Mouse (Mus musculus) hindbrain, embryonic 10.5 days (tissue): Measurements from ENCODE around the gene 2610028H24Rik. TPM values are rescaled to one million over a fixed set of nuclear protein-coding genes. Genes with fewer than 3 reads are reported as not detected.

Experiments
- DNase-seq: peaks from one replicate; pipeline ENCODE4 v3.0.0-alpha.2; 2017; ENCODE audit warnings: low spot score
- H3K27ac ChIP-seq: fragments of 300-500 bp; sonication (generic); 2 replicates; pipeline ENCODE4 v1.5.1; 2016; ENCODE audit warnings: mild to moderate bottlenecking, moderate library complexity
- H3K27me3 ChIP-seq: fragments of 300-500 bp; sonication (generic); 2 replicates; pipeline ENCODE4 v1.6.1; 2016; ENCODE audit warnings: mild to moderate bottlenecking; ENCODE audit not compliant: poor library complexity, insufficient read depth, severe bottlenecking
- H3K36me3 ChIP-seq: fragments of 300-500 bp; sonication (generic); 2 replicates; pipeline ENCODE4 v1.6.1; 2016; ENCODE audit warnings: mild to moderate bottlenecking, moderate library complexity
- H3K4me1 ChIP-seq: fragments of 300-500 bp; sonication (generic); replicated peaks from 2 replicates; pipeline ENCODE4 v1.6.1; 2016; ENCODE audit warnings: mild to moderate bottlenecking
- H3K4me3 ChIP-seq: fragments of 300-500 bp; sonication (generic); 2 replicates; pipeline ENCODE4 v1.5.1; 2016; ENCODE audit warnings: mild to moderate bottlenecking, moderate library complexity
- H3K9me3 ChIP-seq: fragments of 300-500 bp; sonication (generic); 2 replicates; pipeline ENCODE4 v1.6.1; 2016; ENCODE audit warnings: mild to moderate bottlenecking, moderate library complexity
- WGBS: fragments of 180-500 bp; shearing (Covaris S2); methylation state at CpG from one replicate; pipeline ENCODE4 v1.1.7; 2016; 5-methylcytosine and 5-hydroxymethylcytosine counted together
- polyA plus RNA-seq: library from polyadenylated mRNA; unstranded; fragments of >200 nt; fragmentation: Nextera tagmentation; extraction: Ambion mirVana; gene quantifications from 2 replicates; pipeline ENCODE4 v1.2.1, GENCODE M21; 2016

2610028H24Rik gene
- polyA plus RNA-seq, 1 experiment from 2014 or later, result not detected

DNA sequence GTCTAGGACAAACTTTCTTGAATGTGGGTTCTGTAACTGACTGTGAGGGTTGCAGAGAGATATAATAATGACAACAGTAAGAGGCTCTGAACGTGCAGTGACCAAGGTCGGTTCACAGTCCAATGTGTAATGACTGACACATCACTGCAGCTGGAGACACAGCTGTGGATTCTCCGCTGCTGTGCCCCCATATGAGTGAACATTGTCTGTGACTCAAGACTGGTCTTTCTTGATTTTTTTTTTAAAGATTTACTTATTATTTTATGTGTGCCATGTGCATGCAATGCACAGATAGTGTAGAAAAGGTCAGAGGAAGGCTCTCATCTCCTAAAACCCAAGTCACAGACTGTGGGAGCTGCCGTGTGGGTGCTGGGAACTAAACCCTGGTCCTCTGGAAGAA lies 48.6 kb downstream of the 2610028H24Rik start:
- no peak overlapping the region for H3K27ac ChIP-seq
- peaks cover 95% of the 10 kb centered on the region for H3K36me3 ChIP-seq
- no peaks in the 10 kb centered on the region for H3K4me1 ChIP-seq
- no peaks in the 10 kb centered on the region for H3K27me3 ChIP-seq
- H3K9me3 ChIP-seq, result no peaks in the 10 kb centered on the region
- DNase-seq, result no peak
- no peak overlapping the region for H3K4me3 ChIP-seq
- 96% methylated on average over 4 of the region's 4 CpGs for WGBS

- Histone ChIP-seq H3K4me3 (no peak overlapping the region), H3K4me1 (no peaks in the 10 kb centered on the region), H3K27me3 (no peaks in the 10 kb centered on the region), H3K36me3 (peaks cover 91% of the 10 kb centered on the region), H3K27ac (no peak overlapping the region), H3K9me3 (no peaks in the 10 kb centered on the region)
- 92% methylated on average over 11 of the region's 11 CpGs for WGBS
- DNase-seq, result no peak
Measured at GRCm38 (mm10) chr10:76504271-76504943, 55.5 kb downstream of the 2610028H24Rik start.

GRCm38 (mm10) chr10:76505865-76506264 lies 57.0 kb downstream of the 2610028H24Rik start:
- H3K4me3 ChIP-seq, result no peak overlapping the region
- H3K36me3 ChIP-seq, result peaks cover 92% of the 10 kb centered on the region
- no peaks in the 10 kb centered on the region for H3K9me3 ChIP-seq
- DNase-seq, result no peak
- H3K27me3 ChIP-seq, result no peaks in the 10 kb centered on the region
- no peaks in the 10 kb centered on the region for H3K4me1 ChIP-seq
- 95% methylated on average over 7 of the region's 7 CpGs for WGBS
- no peak overlapping the region for H3K27ac ChIP-seq

Other genes with a start within 250 kb of the 2610028H24Rik start
- gene Prmt2, start 211.2 kb upstream of the 2610028H24Rik start, polyA plus RNA-seq, result 80.1 and 97.5 TPM in 2 replicates
- gene S100b, start 195.2 kb upstream of the 2610028H24Rik start, polyA plus RNA-seq, result not detected in 2 replicates
- gene Dip2a, start 103.8 kb upstream of the 2610028H24Rik start, polyA plus RNA-seq, result 6.0 and 8.2 TPM in 2 replicates
- not detected in 2 replicates for gene AC141477.1, start 8.6 kb upstream of the 2610028H24Rik start, polyA plus RNA-seq
- gene Pcnt, start 6.3 kb upstream of the 2610028H24Rik start, polyA plus RNA-seq, result 15.8 and 24.4 TPM in 2 replicates
- gene Mcm3ap, start 19.8 kb downstream of the 2610028H24Rik start, polyA plus RNA-seq, result 72.0 and 74.4 TPM in 2 replicates
- gene Ybey, start 20.0 kb downstream of the 2610028H24Rik start, polyA plus RNA-seq, result 8.7 and 10.1 TPM in 2 replicates
- gene Lss, start 82.5 kb downstream of the 2610028H24Rik start, polyA plus RNA-seq, result 56.1 and 60.3 TPM in 2 replicates
- gene Spatc1l, start 113.2 kb downstream of the 2610028H24Rik start, polyA plus RNA-seq, result 0.16 TPM in 1 of 2 replicates, not detected in the other
- not detected in 2 replicates for gene Ftcd, start 126.6 kb downstream of the 2610028H24Rik start, polyA plus RNA-seq
- 10.9 and 16.5 TPM in 2 replicates for gene Col6a2, start 174.5 kb downstream of the 2610028H24Rik start, polyA plus RNA-seq